Mouse (Mus musculus): ENCODE data around the gene Gnpnat1. TPM values are rescaled to one million over a fixed set of nuclear protein-coding genes. Genes with fewer than 3 reads are reported as not detected.
"Not testable (repeated sequence)": the region's sequence is repeated elsewhere in the genome, so short reads cannot be mapped to it uniquely, and the experiment has no call there.

Gnpnat1 gene
- 25.6 and 29.3 TPM in 2 replicates for total RNA-seq (2017)

- ATAC-seq (replicated peaks in 1 of 2; ENCODE audit: insufficient read depth in 1 of 2, low FRiP score in 2 of 2, low TSS enrichment in 1 of 2, low read depth in 1 of 2, poor library complexity in 2 of 2, severe bottlenecking in 2 of 2): not testable (repeated sequence)
Observed at GRCm38 (mm10) chr14:45404813-45405212, at the start of gene Gnpnat1. Gene Gnpnat1, minus strand, starts transcription at chr14:45404913.

- no peak for ATAC-seq (replicated peaks in 1 of 2; ENCODE audit: insufficient read depth in 1 of 2, low FRiP score in 2 of 2, low TSS enrichment in 1 of 2, low read depth in 1 of 2, poor library complexity in 2 of 2, severe bottlenecking in 2 of 2)
Observed at GRCm38 (mm10) chr14:45453538-45454233, 49.0 kb upstream of the Gnpnat1 start.

- ATAC-seq (replicated peaks in 1 of 2; ENCODE audit: insufficient read depth in 1 of 2, low FRiP score in 2 of 2, low TSS enrichment in 1 of 2, low read depth in 1 of 2, poor library complexity in 2 of 2, severe bottlenecking in 2 of 2): no peak
Observed at GRCm38 (mm10) chr14:45452861-45453512, 48.3 kb upstream of the Gnpnat1 start.

GRCm38 (mm10) chr14:45452148-45452547, 47.4 kb upstream of the Gnpnat1 start:
- ATAC-seq (replicated peaks in 1 of 2; ENCODE audit: insufficient read depth in 1 of 2, low FRiP score in 2 of 2, low TSS enrichment in 1 of 2, low read depth in 1 of 2, poor library complexity in 2 of 2, severe bottlenecking in 2 of 2): no peak

GRCm38 (mm10) chr14:45451090-45451489, 46.4 kb upstream of the Gnpnat1 start:
- no peak; a peak in 1 of 4 replicates for ATAC-seq (replicated peaks in 1 of 2; ENCODE audit: insufficient read depth in 1 of 2, low FRiP score in 2 of 2, low TSS enrichment in 1 of 2, low read depth in 1 of 2, poor library complexity in 2 of 2, severe bottlenecking in 2 of 2)

- no peak for ATAC-seq (replicated peaks in 1 of 2; ENCODE audit: insufficient read depth in 1 of 2, low FRiP score in 2 of 2, low TSS enrichment in 1 of 2, low read depth in 1 of 2, poor library complexity in 2 of 2, severe bottlenecking in 2 of 2)
Observed at GRCm38 (mm10) chr14:45446777-45447176, 42.1 kb upstream of the Gnpnat1 start.

GRCm38 (mm10) chr14:45445445-45445844, 40.7 kb upstream of the Gnpnat1 start:
- no peak for ATAC-seq (replicated peaks in 1 of 2; ENCODE audit: insufficient read depth in 1 of 2, low FRiP score in 2 of 2, low TSS enrichment in 1 of 2, low read depth in 1 of 2, poor library complexity in 2 of 2, severe bottlenecking in 2 of 2)

- no peak for ATAC-seq (replicated peaks in 1 of 2; ENCODE audit: insufficient read depth in 1 of 2, low FRiP score in 2 of 2, low TSS enrichment in 1 of 2, low read depth in 1 of 2, poor library complexity in 2 of 2, severe bottlenecking in 2 of 2)
Observed at GRCm38 (mm10) chr14:45444870-45445269, 40.2 kb upstream of the Gnpnat1 start.

GRCm38 (mm10) chr14:45442781-45443560, 38.3 kb upstream of the Gnpnat1 start:
- ATAC-seq (replicated peaks in 1 of 2; ENCODE audit: insufficient read depth in 1 of 2, low FRiP score in 2 of 2, low TSS enrichment in 1 of 2, low read depth in 1 of 2, poor library complexity in 2 of 2, severe bottlenecking in 2 of 2): no peak

GRCm38 (mm10) chr14:45441291-45441690, 36.6 kb upstream of the Gnpnat1 start:
- no peak for ATAC-seq (replicated peaks in 1 of 2; ENCODE audit: insufficient read depth in 1 of 2, low FRiP score in 2 of 2, low TSS enrichment in 1 of 2, low read depth in 1 of 2, poor library complexity in 2 of 2, severe bottlenecking in 2 of 2)

GRCm38 (mm10) chr14:45439387-45439786, 34.7 kb upstream of the Gnpnat1 start:
- ATAC-seq (replicated peaks in 1 of 2; ENCODE audit: insufficient read depth in 1 of 2, low FRiP score in 2 of 2, low TSS enrichment in 1 of 2, low read depth in 1 of 2, poor library complexity in 2 of 2, severe bottlenecking in 2 of 2): no peak

GRCm38 (mm10) chr14:45438931-45439275, 34.2 kb upstream of the Gnpnat1 start:
- ATAC-seq (replicated peaks in 1 of 2; ENCODE audit: insufficient read depth in 1 of 2, low FRiP score in 2 of 2, low TSS enrichment in 1 of 2, low read depth in 1 of 2, poor library complexity in 2 of 2, severe bottlenecking in 2 of 2): no peak

GRCm38 (mm10) chr14:45438250-45438930, 33.7 kb upstream of the Gnpnat1 start:
- no peak for ATAC-seq (replicated peaks in 1 of 2; ENCODE audit: insufficient read depth in 1 of 2, low FRiP score in 2 of 2, low TSS enrichment in 1 of 2, low read depth in 1 of 2, poor library complexity in 2 of 2, severe bottlenecking in 2 of 2)

GRCm38 (mm10) chr14:45434220-45434619, 29.5 kb upstream of the Gnpnat1 start:
- no peak for ATAC-seq (replicated peaks in 1 of 2; ENCODE audit: insufficient read depth in 1 of 2, low FRiP score in 2 of 2, low TSS enrichment in 1 of 2, low read depth in 1 of 2, poor library complexity in 2 of 2, severe bottlenecking in 2 of 2)

- ATAC-seq (replicated peaks in 1 of 2; ENCODE audit: insufficient read depth in 1 of 2, low FRiP score in 2 of 2, low TSS enrichment in 1 of 2, low read depth in 1 of 2, poor library complexity in 2 of 2, severe bottlenecking in 2 of 2): no peak
Observed at GRCm38 (mm10) chr14:45432003-45432402, 27.3 kb upstream of the Gnpnat1 start.

- no peak for ATAC-seq (replicated peaks in 1 of 2; ENCODE audit: insufficient read depth in 1 of 2, low FRiP score in 2 of 2, low TSS enrichment in 1 of 2, low read depth in 1 of 2, poor library complexity in 2 of 2, severe bottlenecking in 2 of 2)
Observed at GRCm38 (mm10) chr14:45430066-45430842, 25.5 kb upstream of the Gnpnat1 start.

GRCm38 (mm10) chr14:45423220-45423619, 18.5 kb upstream of the Gnpnat1 start:
- peak; percentile 53 to 66; a peak in 2 of 4 replicates for ATAC-seq (replicated peaks in 1 of 2; ENCODE audit: insufficient read depth in 1 of 2, low FRiP score in 2 of 2, low TSS enrichment in 1 of 2, low read depth in 1 of 2, poor library complexity in 2 of 2, severe bottlenecking in 2 of 2)

All from hematopoietic stem cell, adult 5-6 weeks (primary cell).